Comparison of ENCODE assay signal across 12 mouse cellular contexts in the genomic region with DNA sequence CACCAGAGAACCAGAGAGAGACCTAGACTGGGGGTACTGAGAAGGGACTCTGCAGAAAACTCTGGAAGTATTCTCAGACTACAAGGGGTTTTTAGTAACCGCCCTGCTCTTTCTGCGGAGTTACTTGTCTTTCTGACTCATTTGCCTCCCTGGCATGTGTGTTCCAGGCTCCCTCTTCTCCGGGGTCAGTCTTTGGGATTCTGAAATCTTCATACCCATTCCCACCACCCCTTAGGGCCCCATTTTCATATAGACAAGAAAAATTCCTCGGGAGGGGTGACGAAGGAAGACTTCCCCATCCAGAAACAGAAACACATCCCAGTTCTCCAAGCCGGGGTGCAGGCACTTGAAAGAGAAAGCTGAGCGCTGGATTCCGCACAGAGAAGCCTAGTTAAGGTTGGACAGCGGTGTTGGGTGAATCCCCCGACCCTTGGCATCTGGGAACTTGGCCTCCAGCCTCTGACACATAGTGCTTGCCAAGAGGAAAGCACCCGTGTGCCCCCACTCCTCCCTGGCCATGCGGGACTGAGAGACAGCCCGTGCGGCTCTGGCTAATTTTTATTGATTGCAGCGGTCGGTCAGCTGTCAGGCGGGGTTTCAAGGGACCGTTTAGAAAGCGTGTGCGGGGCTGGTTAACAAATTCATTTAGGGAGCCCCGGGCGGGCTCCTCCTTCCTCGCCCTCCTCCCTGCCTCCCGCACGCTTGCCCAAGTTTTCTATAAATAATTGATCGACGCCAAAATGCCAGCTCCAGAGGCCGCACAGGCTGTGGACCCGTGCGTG. TPM values are rescaled to one million over a fixed set of nuclear protein-coding genes. Genes with fewer than 3 reads are reported as not detected.
DNase-seq lines count a peak whose midpoint lies in the region; ATAC-seq lines count a peak whose summit lies in the region.
"Had no signal": no experiment of that assay in that cellular context is flagged by ENCODE, and none has a peak within 500 bp of the region (broad histone marks: within the 10 kb centered on the region; RNA-seq: fewer than 3 reads in every experiment).

No protein-coding gene starts in this region.

- ATAC-seq in limb, embryonic 11.5 days (ENCODE audit: insufficient number of reproducible peaks, low FRiP score, low TSS enrichment, low read depth), result no peak
- ATAC-seq in forebrain, embryonic 12.5 days (ENCODE audit: low FRiP score), result no peak
- ATAC-seq in limb, embryonic 12.5 days (ENCODE audit: insufficient number of reproducible peaks, insufficient read depth, low FRiP score, low TSS enrichment, low read depth), result no peak
- no peak for ATAC-seq in neural tube, embryonic 13.5 days (ENCODE audit: low read depth)
- ATAC-seq in megakaryocyte progenitor cell, adult 5-6 weeks (replicated peaks; ENCODE audit: poor library complexity), result no peak

- 2% methylated on average over 30 of the region's 30 CpGs for WGBS in limb, embryonic 11.5 days
- under 1% methylated on average over 30 of the region's 30 CpGs for WGBS in limb, embryonic 10.5 days
- WGBS in forebrain, embryonic 12.5 days, result 3% methylated on average over 30 of the region's 30 CpGs
- WGBS in limb, embryonic 12.5 days, result 2% methylated on average over 30 of the region's 30 CpGs
- 4% methylated on average over 30 of the region's 30 CpGs for WGBS in neural tube, embryonic 13.5 days

- peak; percentile 48 for DNase-seq in limb, embryonic 11.5 days (ENCODE audit: low spot score)
- no peak for DNase-seq in limb, embryonic 10.5 days (ENCODE audit: low spot score)
- DNase-seq in cerebellum, adult 9-10 months, result no peak
- DNase-seq in adrenal gland, postnatal 10 days, result no peak
- DNase-seq: left cerebral cortex, postnatal 4 days; spleen, adult 18-20 months; thymus, adult 2 months had no signal

- H3K9me3 ChIP-seq in limb, embryonic 11.5 days (ENCODE audit: control insufficient read depth, low read length), result no peaks in the 10 kb centered on the region
- no peaks in the 10 kb centered on the region for H3K9me3 ChIP-seq in limb, embryonic 10.5 days (replicated peaks)
- no peaks in the 10 kb centered on the region for H3K9me3 ChIP-seq in forebrain, embryonic 12.5 days
- H3K9me3 ChIP-seq in limb, embryonic 12.5 days, result no peaks in the 10 kb centered on the region
- H3K9me3 ChIP-seq in neural tube, embryonic 13.5 days, result no peaks in the 10 kb centered on the region

- H3K27me3 ChIP-seq in limb, embryonic 11.5 days (ENCODE audit: control insufficient read depth, insufficient read depth, low read length), result peaks cover 96% of the 10 kb centered on the region
- peaks cover 100% of the 10 kb centered on the region for H3K27me3 ChIP-seq in limb, embryonic 10.5 days (ENCODE audit: low read depth, poor library complexity, severe bottlenecking)
- peaks cover 100% of the 10 kb centered on the region for H3K27me3 ChIP-seq in forebrain, embryonic 12.5 days
- H3K27me3 ChIP-seq in limb, embryonic 12.5 days, result peaks cover 100% of the 10 kb centered on the region
- peaks cover 97% of the 10 kb centered on the region for H3K27me3 ChIP-seq in neural tube, embryonic 13.5 days

- H3K4me1 ChIP-seq in limb, embryonic 11.5 days (ENCODE audit: control insufficient read depth, insufficient read depth, low read length), result peaks cover 7% of the 10 kb centered on the region
- H3K4me1 ChIP-seq in limb, embryonic 10.5 days, result peaks cover 37% of the 10 kb centered on the region
- peaks cover 76% of the 10 kb centered on the region for H3K4me1 ChIP-seq in forebrain, embryonic 12.5 days
- H3K4me1 ChIP-seq in limb, embryonic 12.5 days (replicated peaks), result peaks cover 39% of the 10 kb centered on the region
- H3K4me1 ChIP-seq in neural tube, embryonic 13.5 days (replicated peaks), result peaks cover 90% of the 10 kb centered on the region

- H3K4me2 ChIP-seq in limb, embryonic 11.5 days (ENCODE audit: low read depth, severe bottlenecking), result no peak overlapping the region
- peak overlapping the region; percentile 22; the same call in 1 of the 2 replicates for H3K4me2 ChIP-seq in forebrain, embryonic 12.5 days
- H3K4me2 ChIP-seq in limb, embryonic 12.5 days, result peak overlapping the region; percentile 8; the same call in 1 of the 2 replicates
- H3K4me2 ChIP-seq in neural tube, embryonic 13.5 days, result peak overlapping the region; percentile 58

- no peak overlapping the region for H3K9ac ChIP-seq in limb, embryonic 11.5 days (ENCODE audit: low read length)
- no peak overlapping the region for H3K9ac ChIP-seq in forebrain, embryonic 12.5 days
- no peak overlapping the region for H3K9ac ChIP-seq in limb, embryonic 12.5 days (replicated peaks)
- H3K9ac ChIP-seq in neural tube, embryonic 13.5 days, result peak overlapping the region; percentile 31; the same call in 1 of the 2 replicates

- no peaks in the 10 kb centered on the region for H3K36me3 ChIP-seq in limb, embryonic 11.5 days (ENCODE audit: control insufficient read depth, insufficient read depth, low read length)
- H3K36me3 ChIP-seq in limb, embryonic 10.5 days, result no peaks in the 10 kb centered on the region
- H3K36me3 ChIP-seq in forebrain, embryonic 12.5 days (replicated peaks), result no peaks in the 10 kb centered on the region
- no peaks in the 10 kb centered on the region for H3K36me3 ChIP-seq in limb, embryonic 12.5 days
- no peaks in the 10 kb centered on the region for H3K36me3 ChIP-seq in neural tube, embryonic 13.5 days

- no peak overlapping the region for H3K27ac ChIP-seq in limb, embryonic 11.5 days (replicated peaks; ENCODE audit: low read depth, low read length)
- no peak overlapping the region for H3K27ac ChIP-seq in limb, embryonic 10.5 days
- no peak overlapping the region for H3K27ac ChIP-seq in forebrain, embryonic 12.5 days
- no peak overlapping the region for H3K27ac ChIP-seq in limb, embryonic 12.5 days
- H3K27ac ChIP-seq in neural tube, embryonic 13.5 days (replicated peaks), result no peak overlapping the region

- H3K4me3 ChIP-seq in limb, embryonic 11.5 days (ENCODE audit: low read depth, low read length), result 0 out of 2 replicates have a peak overlapping the region, but pooled peaks have one; percentile 8
- H3K4me3 ChIP-seq in limb, embryonic 10.5 days, result no peak overlapping the region
- 0 out of 2 replicates have a peak overlapping the region, but pooled peaks have one; percentile 1 for H3K4me3 ChIP-seq in forebrain, embryonic 12.5 days (replicated peaks)
- peak overlapping the region; percentile 7; the same call in 1 of the 2 replicates for H3K4me3 ChIP-seq in limb, embryonic 12.5 days (replicated peaks)
- H3K4me3 ChIP-seq in neural tube, embryonic 13.5 days, result peak overlapping the region; percentile 26

RNA-seq across cellular contexts. Expression of a gene that starts 5.6 kb away (rescaled TPM):
- 0.25 and 0.31 TPM in 2 replicates for polyA plus RNA-seq in limb, embryonic 11.5 days (2014; fragmentation: Nextera tagmentation; extraction: Ambion mirVana)
- 0.11 and 0.14 TPM in 2 replicates for polyA plus RNA-seq in limb, embryonic 10.5 days (2016; fragmentation: Nextera tagmentation; extraction: Ambion mirVana)
- 0.37 and 0.43 TPM in 2 replicates for polyA plus RNA-seq in forebrain, embryonic 12.5 days (2016; fragmentation: Nextera tagmentation; extraction: Ambion mirVana)
- polyA plus RNA-seq in limb, embryonic 12.5 days (2016; fragmentation: Nextera tagmentation; extraction: Ambion mirVana), result 0.40 and 0.45 TPM in 2 replicates
- polyA plus RNA-seq in neural tube, embryonic 13.5 days (2015; fragmentation: Nextera tagmentation; extraction: Ambion mirVana), result 0.50 and 0.70 TPM in 2 replicates
- not detected in 2 replicates for total RNA-seq in megakaryocyte progenitor cell, adult 5-6 weeks (2015)
- total RNA-seq in megakaryocyte progenitor cell, adult 5-6 weeks (2017), result not detected in 2 replicates
- total RNA-seq in adrenal gland, postnatal 10 days (2021), result under 1 TPM; 0.15 to 0.64 TPM
- total RNA-seq: layer of hippocampus, adult 18-20 months had no signal
